Mouse (Mus musculus): ENCODE results near the gene Ube2c.

- TF ChIP-seq CTCF (IDR thresholded peaks at IDR 0.05; ENCODE audit: extremely low read depth, insufficient read depth, insufficient read length, insufficient replicate concordance) (no peak), POLR2A (IDR thresholded peaks at IDR 0.05; ENCODE audit: low read depth, low read length) (no peak)
Measured at GRCm38 (mm10) chr2:164791841-164792261, 22.2 kb downstream of the Ube2c start.

All from spleen, adult 2 months (tissue).